Mouse (Mus musculus) CD4-positive naive resting alpha-beta T cell, adult 57 days (primary cell): ENCODE measurements around the gene Gm20909. TPM values are rescaled to one million over a fixed set of nuclear protein-coding genes. Genes with fewer than 3 reads are reported as not detected.

ENCODE experiments used
- total RNA-seq: library from RNA; stranded (reverse); gene quantifications from one replicate; pipeline ENCODE4 v1.2.4, GENCODE M21; 2023

The Gm20909 gene
- not detected for total RNA-seq

GRCm38 (mm10) chrY:21164270-21164669 is at the start of gene Gm20909:
Gene Gm20909 (plus strand): TSS chrY:21164570.

Other genes with a start within 250 kb of the Gm20909 start
- gene Gm29866, start 170.9 kb upstream of the Gm20909 start, total RNA-seq: not detected
- not detected for gene Gm20865, start 77.0 kb downstream of the Gm20909 start, total RNA-seq